Mouse (Mus musculus) neural tube, embryonic 11.5 days (tissue): Measurements from ENCODE around the gene Gm10553. TPM values are rescaled to one million over a fixed set of nuclear protein-coding genes. Genes with fewer than 3 reads are reported as not detected.
"Not testable (repeated sequence)": the region's sequence is repeated elsewhere in the genome, so short reads cannot be mapped to it uniquely, and the experiment has no call there.

Experiments
- ATAC-seq: fragments of 200-750 bp; cut with Nextera tagmentation; 2 replicates; pipeline ENCODE4 v1.8.0; 2017; ENCODE audit warnings: moderate number of reproducible peaks, mild to moderate bottlenecking, moderate TSS enrichment, moderate library complexity; ENCODE audit not compliant: insufficient read depth, low FRiP score, low TSS enrichment
- DNase-seq: peaks from one replicate; pipeline ENCODE4 v3.0.0-alpha.2; 2015; ENCODE audit warnings: low spot score
- H3K27ac ChIP-seq: fragments of 300-500 bp; sonication (generic); 2 replicates; pipeline ENCODE4 v1.5.1; 2014; ENCODE audit warnings: low read depth, mild to moderate bottlenecking, low read length
- H3K27me3 ChIP-seq: fragments of 300-500 bp; sonication (generic); 2 replicates; pipeline ENCODE4 v1.6.1; 2014; ENCODE audit warnings: mild to moderate bottlenecking, low read length, mixed read lengths; ENCODE audit not compliant: control insufficient read depth, insufficient read depth
- H3K36me3 ChIP-seq: fragments of 300-500 bp; sonication (generic); 2 replicates; pipeline ENCODE4 v1.6.1; 2014; ENCODE audit warnings: mild to moderate bottlenecking, low read length, moderate library complexity, mixed read lengths; ENCODE audit not compliant: control insufficient read depth, insufficient read depth
- H3K4me1 ChIP-seq: fragments of 300-500 bp; sonication (generic); 2 replicates; pipeline ENCODE4 v1.6.1; 2014; ENCODE audit warnings: low read length, mixed read lengths; ENCODE audit not compliant: control insufficient read depth, insufficient read depth
- H3K4me2 ChIP-seq: fragments of 300-500 bp; sonication (generic); 2 replicates; pipeline ENCODE4 v1.6.1; 2014; ENCODE audit warnings: low read depth, mild to moderate bottlenecking, moderate library complexity
- H3K4me3 ChIP-seq: fragments of 300-500 bp; sonication (generic); 2 replicates; pipeline ENCODE4 v1.5.1; 2014; ENCODE audit warnings: low read depth, low read length
- H3K9ac ChIP-seq: fragments of 300-500 bp; sonication (generic); 2 replicates; pipeline ENCODE4 v1.6.1; 2014; ENCODE audit warnings: mild to moderate bottlenecking, low read length
- H3K9me3 ChIP-seq: fragments of 300-500 bp; sonication (generic); 2 replicates; pipeline ENCODE4 v1.6.1; 2016; ENCODE audit warnings: low read length; ENCODE audit not compliant: control insufficient read depth
- WGBS: fragments of 180-500 bp; shearing (Covaris S2); extraction: QIAGEN DNeasy Blood & Tissue Kit; methylation state at CpG from one replicate; pipeline ENCODE4 v1.1.7; 2014; 5-methylcytosine and 5-hydroxymethylcytosine counted together
- polyA plus RNA-seq: library from polyadenylated mRNA; unstranded; fragments of >200 nt; fragmentation: Nextera tagmentation; extraction: Ambion mirVana; gene quantifications from 2 replicates; pipeline ENCODE4 v1.2.1, GENCODE M21; 2014

Gene Gm10553
- polyA plus RNA-seq, 1 experiment from 2014 or later: not detected

GRCm38 (mm10) chr1:85105336-85105735 is 5.4 kb downstream of the Gm10553 start:
- H3K9ac ChIP-seq, ATAC-seq, H3K27me3 ChIP-seq, DNase-seq, H3K9me3 ChIP-seq, H3K4me1 ChIP-seq, H3K4me3 ChIP-seq, H3K36me3 ChIP-seq, H3K4me2 ChIP-seq, H3K27ac ChIP-seq: not testable (repeated sequence)
- WGBS: 81% methylated on average over 3 of the region's 4 CpGs

GRCm38 (mm10) chr1:85106013-85106412 is 6.0 kb downstream of the Gm10553 start:
- H3K27me3 ChIP-seq, H3K4me1 ChIP-seq, H3K4me3 ChIP-seq, H3K4me2 ChIP-seq, H3K27ac ChIP-seq, ATAC-seq, H3K36me3 ChIP-seq, H3K9me3 ChIP-seq, DNase-seq, H3K9ac ChIP-seq: not testable (repeated sequence)
- WGBS: 79% methylated on average over 5 of the region's 6 CpGs

GRCm38 (mm10) chr1:85109753-85110152 is 9.8 kb downstream of the Gm10553 start, which contains the start of gene A530032D15Rik:
Gene A530032D15Rik (minus strand): TSS chr1:85109853.
- not testable (repeated sequence) for H3K9ac ChIP-seq, ATAC-seq

GRCm38 (mm10) chr1:85110876-85111275 is 10.9 kb downstream of the Gm10553 start:
- ATAC-seq, H3K9me3 ChIP-seq, H3K27ac ChIP-seq, H3K4me2 ChIP-seq, DNase-seq, H3K9ac ChIP-seq, H3K4me3 ChIP-seq, H3K4me1 ChIP-seq, H3K36me3 ChIP-seq, H3K27me3 ChIP-seq: not testable (repeated sequence)
- 85% methylated on average over 2 of the region's 3 CpGs for WGBS

More at GRCm38 (mm10) chr1:85109753-85110152, 9.8 kb downstream of the Gm10553 start, which contains the start of gene A530032D15Rik:
- H3K9me3 ChIP-seq, H3K4me3 ChIP-seq, H3K27me3 ChIP-seq, H3K36me3 ChIP-seq, H3K4me1 ChIP-seq, H3K4me2 ChIP-seq, H3K27ac ChIP-seq, DNase-seq: not testable (repeated sequence)
- no CpG with 5 or more reads among the region's 7 CpGs for WGBS

- H3K9me3 ChIP-seq, H3K36me3 ChIP-seq, H3K4me3 ChIP-seq, DNase-seq, H3K4me2 ChIP-seq, H3K4me1 ChIP-seq, ATAC-seq, H3K9ac ChIP-seq, H3K27me3 ChIP-seq, H3K27ac ChIP-seq: not testable (repeated sequence)
- 72% methylated on average over 9 of the region's 10 CpGs for WGBS
Measured at GRCm38 (mm10) chr1:85111572-85111971, 11.6 kb downstream of the Gm10553 start.

- 93% methylated on average over 7 of the region's 7 CpGs for WGBS
- H3K9ac ChIP-seq, DNase-seq, H3K27ac ChIP-seq, H3K4me3 ChIP-seq, H3K4me1 ChIP-seq, H3K36me3 ChIP-seq, H3K27me3 ChIP-seq, H3K9me3 ChIP-seq, ATAC-seq, H3K4me2 ChIP-seq: not testable (repeated sequence)
Measured at GRCm38 (mm10) chr1:85112266-85112665, 12.3 kb downstream of the Gm10553 start.

- not testable (repeated sequence) for H3K9me3 ChIP-seq, ATAC-seq, H3K36me3 ChIP-seq, H3K4me1 ChIP-seq, H3K27me3 ChIP-seq, H3K27ac ChIP-seq, H3K9ac ChIP-seq, H3K4me3 ChIP-seq, H3K4me2 ChIP-seq, DNase-seq
- WGBS: 77% methylated on average over 2 of the region's 5 CpGs
Measured at GRCm38 (mm10) chr1:85112889-85113288, 12.9 kb downstream of the Gm10553 start.

GRCm38 (mm10) chr1:85114078-85114477 is 14.1 kb downstream of the Gm10553 start:
- H3K36me3 ChIP-seq, H3K4me2 ChIP-seq, DNase-seq, H3K9me3 ChIP-seq, H3K27ac ChIP-seq, H3K27me3 ChIP-seq, H3K9ac ChIP-seq, H3K4me1 ChIP-seq, H3K4me3 ChIP-seq, ATAC-seq: not testable (repeated sequence)
- WGBS: 82% methylated on average over 3 of the region's 3 CpGs

GRCm38 (mm10) chr1:85114666-85115402 is 14.9 kb downstream of the Gm10553 start:
- H3K9ac ChIP-seq, H3K36me3 ChIP-seq, H3K27me3 ChIP-seq, H3K27ac ChIP-seq, H3K4me2 ChIP-seq, DNase-seq, ATAC-seq, H3K9me3 ChIP-seq, H3K4me3 ChIP-seq, H3K4me1 ChIP-seq: not testable (repeated sequence)
- WGBS: 59% methylated on average over 6 of the region's 6 CpGs
